Mouse (Mus musculus) gastrocnemius, adult 2 months (tissue): Measurements from ENCODE around the gene 2200002D01Rik. TPM values are rescaled to one million over a fixed set of nuclear protein-coding genes. Genes with fewer than 3 reads are reported as not detected.
"Not testable (repeated sequence)": the region's sequence is repeated elsewhere in the genome, so short reads cannot be mapped to it uniquely, and the experiment has no call there.

Experiments
- DNase-seq: peaks from one replicate; pipeline ENCODE4 v3.0.0; 2022
- H3K27ac ChIP-seq: fragments of 200-600 bp; 2 replicates; pipeline ENCODE4 v1.8.1; 2022; ENCODE audit warnings: mild to moderate bottlenecking
- H3K4me3 ChIP-seq: fragments of 200-600 bp; 2 replicates; pipeline ENCODE4 v1.8.1; 2022; ENCODE audit warnings: mild to moderate bottlenecking, moderate library complexity
- CTCF ChIP-seq: fragments of 200-600 bp; IDR thresholded peaks from 2 replicates; pipeline ENCODE4 v1.8.1; 2022; ENCODE audit warnings: antibody characterized with exemption, mild to moderate bottlenecking, moderate library complexity
- intact Hi-C: fragments of 180-260 bp; cut with DNase I; formaldehyde crosslinking; loops from one replicate; pipeline ENCODE4 v1.15.1; 2025
- total RNA-seq, 2 experiments: library from RNA; stranded (reverse); gene quantifications; 2 replicates each; pipeline ENCODE4 v1.2.3; 2021

2200002D01Rik gene
- total RNA-seq, 2 experiments from 2014 or later: 0.64 to 0.81 TPM

DNA sequence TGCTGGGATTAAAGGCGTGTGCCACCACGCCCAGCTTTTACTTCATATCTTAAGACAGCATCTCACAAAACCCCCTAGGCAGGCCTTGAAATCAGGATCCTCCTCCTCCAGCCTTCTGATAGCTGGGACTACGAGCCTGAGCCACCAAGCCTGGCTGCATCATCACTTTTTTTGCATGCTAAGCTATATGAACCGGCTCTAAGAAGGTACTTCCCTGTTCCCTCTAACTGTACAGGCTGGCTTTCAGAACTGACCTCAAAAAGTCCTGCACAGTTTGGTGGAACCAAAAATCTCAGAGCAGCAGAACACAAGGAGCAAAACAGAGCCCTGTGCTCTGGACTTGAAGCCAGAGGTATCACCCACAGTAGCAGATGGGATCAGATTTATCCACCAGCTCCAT lies 20.1 kb downstream of the 2200002D01Rik start:
- no peak for DNase-seq
- TF ChIP-seq CTCF: no peak
- Histone ChIP-seq H3K4me3 (no peak overlapping the region), H3K27ac (no peak overlapping the region)
- intact Hi-C loops: loop anchor here (2.0 kb wide), 1 partner anchor 15 kb away; no protein-coding TSS in a partner anchor

DNA sequence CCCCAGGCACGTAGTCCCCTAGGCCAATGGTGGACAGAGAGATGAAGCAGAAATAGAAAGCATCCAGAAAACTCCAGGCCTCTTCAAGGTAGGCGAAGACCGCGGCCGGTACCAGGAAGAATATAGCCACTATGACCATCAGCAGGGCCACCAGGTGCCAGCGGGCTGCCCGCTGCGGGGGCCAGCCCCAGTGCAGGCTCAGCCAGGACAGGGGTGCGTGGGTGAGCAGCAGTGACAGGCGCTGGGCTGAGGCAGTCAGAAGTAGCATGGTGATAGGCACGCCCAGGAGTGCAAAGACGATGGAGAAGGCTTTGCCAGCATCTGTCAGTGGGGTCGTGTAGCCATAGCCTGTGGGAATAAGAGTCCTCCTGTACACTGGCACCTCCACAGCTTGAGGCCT lies 22.7 kb downstream of the 2200002D01Rik start:
- no peak for TF ChIP-seq CTCF
- intact Hi-C loops: no loop called here
- Histone ChIP-seq H3K27ac (no peak overlapping the region), H3K4me3 (no peak overlapping the region)
- no peak for DNase-seq

DNA sequence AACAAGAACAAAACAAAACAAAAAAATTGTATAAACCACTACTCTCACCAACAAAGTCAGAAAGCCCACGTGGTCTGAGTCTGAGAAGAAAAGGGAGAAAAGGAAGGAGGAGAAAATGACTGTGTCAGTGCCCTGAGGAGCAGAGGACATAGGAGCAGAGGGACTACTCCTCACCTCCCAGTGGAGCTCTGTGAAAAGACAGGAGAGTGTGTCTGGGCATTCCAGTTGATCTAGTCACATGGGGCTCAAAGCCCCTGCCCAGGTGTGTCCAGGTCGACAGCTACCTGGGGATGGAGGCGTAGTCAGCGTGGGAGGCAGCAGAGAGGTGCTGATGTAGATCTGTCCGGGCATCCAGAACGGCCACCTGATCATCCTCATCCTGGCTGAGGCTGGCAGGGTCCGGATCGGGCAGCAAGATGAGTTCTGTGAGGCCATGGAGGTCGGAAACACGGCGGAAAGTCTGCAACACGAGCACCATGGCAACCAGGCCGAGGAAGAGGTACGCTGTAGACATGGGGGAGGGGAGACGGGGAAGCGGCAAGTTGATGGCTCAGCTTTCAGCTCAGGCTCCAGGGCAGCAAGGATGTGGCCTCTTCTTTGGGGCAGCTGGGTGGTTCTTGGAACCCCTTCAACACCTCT lies 23.4 kb downstream of the 2200002D01Rik start:
- no peak for DNase-seq
- Histone ChIP-seq H3K27ac (no peak overlapping the region), H3K4me3 (no peak overlapping the region)
- no peak for TF ChIP-seq CTCF
- intact Hi-C loops: no loop called here

DNA sequence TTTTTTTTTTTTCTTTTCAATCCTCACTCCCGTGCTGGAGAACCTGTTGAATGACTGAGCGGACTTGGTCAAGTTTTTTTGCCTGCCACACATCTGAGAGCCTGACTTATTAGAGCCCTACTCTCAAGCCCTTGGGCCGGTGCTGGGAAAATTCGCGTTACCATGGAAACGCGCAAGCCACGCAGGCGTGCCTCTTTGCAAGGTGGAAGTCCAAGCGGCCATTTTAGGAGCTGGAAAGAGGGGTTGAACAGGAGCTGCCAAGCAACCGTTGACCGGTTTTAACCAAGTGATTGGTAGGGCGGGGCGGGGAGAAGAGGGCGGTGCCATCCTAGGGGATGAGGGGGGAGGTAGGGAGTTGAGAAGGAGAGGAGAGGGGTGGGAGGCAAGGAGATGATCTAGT lies 33.4 kb downstream of the 2200002D01Rik start:
- no peak for DNase-seq
- H3K27ac ChIP-seq: no peak overlapping the region
- intact Hi-C loops: no loop called here
- no peak for TF ChIP-seq CTCF
- H3K4me3 ChIP-seq: no peak overlapping the region

DNA sequence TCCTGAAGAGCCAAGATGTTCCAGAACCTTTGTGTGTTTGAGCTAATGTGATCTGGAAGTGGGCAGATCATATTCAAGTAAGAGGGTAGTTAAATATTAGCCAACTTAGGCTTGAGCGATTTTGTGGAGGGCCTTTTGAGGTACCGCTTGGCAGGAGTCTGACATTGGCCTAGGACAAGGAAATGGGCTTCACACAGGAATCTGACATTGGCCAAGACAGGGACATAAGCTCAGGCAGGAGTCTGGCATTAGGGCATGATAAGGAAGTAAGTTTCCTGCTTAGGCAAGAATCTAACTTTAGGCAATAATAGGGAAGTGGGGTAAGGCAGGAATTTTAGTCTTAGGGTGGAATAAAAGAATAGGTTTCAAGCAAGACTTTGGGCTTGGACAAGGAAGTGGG lies 34.0 kb downstream of the 2200002D01Rik start:
- intact Hi-C loops: no loop called here

DNA sequence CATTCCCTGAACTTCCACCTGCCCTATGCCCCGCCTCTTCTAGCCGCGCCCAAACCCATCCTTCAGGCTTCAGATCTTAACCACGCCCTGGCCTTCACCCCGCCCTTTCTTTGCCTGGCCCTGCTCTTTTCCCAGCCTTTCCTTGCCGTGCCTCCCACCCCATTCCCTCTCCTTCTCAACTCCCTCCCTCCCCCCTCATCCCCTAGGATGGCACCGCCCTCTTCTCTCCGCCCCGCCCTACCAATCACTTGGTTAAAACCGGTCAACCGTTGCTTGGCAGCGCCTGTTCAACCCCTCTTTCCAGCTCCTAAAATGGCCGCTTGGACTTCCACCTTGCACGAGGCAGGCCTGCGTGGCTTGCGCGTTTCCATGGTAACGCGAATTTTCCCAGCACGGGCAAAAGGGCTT lies 34.6 kb downstream of the 2200002D01Rik start, which contains the start of gene Catsperg1:
Gene Catsperg1, minus strand, starts transcription at position 361 of the 408 bp plus-strand sequence.
- no peak for DNase-seq
- no peak within 1 kb of the TSS for H3K4me3 ChIP-seq
- intact Hi-C loops: loop anchor here (2.0 kb wide), 1 partner anchor 15 kb away; no protein-coding TSS in a partner anchor
- no peak for TF ChIP-seq CTCF
- no peak within 1 kb of the TSS for H3K27ac ChIP-seq

More for the DNA sequence above, 34.0 kb downstream of the 2200002D01Rik start:
- H3K4me3 ChIP-seq: no peak overlapping the region
- no peak overlapping the region for H3K27ac ChIP-seq
- DNase-seq: no peak
- no peak for TF ChIP-seq CTCF

DNA sequence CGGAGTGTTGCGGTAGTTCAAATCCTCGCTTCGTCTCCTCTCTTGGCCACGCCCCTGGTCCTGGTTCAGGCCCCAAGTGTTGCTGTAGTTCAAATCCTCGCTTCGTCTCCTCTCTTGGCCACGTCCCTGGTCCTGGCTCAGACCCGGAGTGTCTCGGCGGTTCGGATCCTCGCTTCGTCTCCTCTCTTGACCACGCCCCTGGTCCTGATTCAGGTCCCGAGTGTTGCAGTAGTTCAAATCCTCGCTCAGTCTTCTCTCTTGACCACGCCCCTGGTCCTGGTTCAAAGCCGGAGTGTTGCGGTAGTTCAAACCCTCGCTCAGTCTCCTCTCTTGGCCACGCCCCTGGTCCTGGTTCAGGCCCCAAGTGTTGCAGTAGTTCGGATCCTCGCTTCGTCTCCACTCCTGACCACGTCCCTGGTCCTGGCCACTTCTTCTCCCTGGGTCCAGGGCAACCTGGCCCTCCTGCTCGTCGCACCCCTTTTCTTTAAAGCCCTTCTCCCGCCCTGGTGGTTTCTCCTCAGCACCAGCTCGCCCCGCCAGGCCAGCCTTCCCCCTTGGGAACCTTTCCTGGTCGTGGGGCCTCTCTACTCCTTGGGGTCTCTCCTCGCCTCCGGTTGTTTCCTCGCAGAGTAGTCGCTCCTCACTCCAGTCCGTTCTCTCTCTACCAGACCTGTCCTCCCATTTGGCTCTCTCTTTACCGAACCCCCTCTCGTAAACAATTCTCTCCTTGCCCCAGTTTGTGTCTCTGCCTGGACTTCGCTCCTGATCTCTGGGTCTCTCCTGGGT lies 35.3 kb downstream of the 2200002D01Rik start:
- intact Hi-C loops: loop anchor here (2.0 kb wide), 1 partner anchor 16 kb away; no protein-coding TSS in a partner anchor
- not testable (repeated sequence) for H3K27ac ChIP-seq, H3K4me3 ChIP-seq, DNase-seq

DNA sequence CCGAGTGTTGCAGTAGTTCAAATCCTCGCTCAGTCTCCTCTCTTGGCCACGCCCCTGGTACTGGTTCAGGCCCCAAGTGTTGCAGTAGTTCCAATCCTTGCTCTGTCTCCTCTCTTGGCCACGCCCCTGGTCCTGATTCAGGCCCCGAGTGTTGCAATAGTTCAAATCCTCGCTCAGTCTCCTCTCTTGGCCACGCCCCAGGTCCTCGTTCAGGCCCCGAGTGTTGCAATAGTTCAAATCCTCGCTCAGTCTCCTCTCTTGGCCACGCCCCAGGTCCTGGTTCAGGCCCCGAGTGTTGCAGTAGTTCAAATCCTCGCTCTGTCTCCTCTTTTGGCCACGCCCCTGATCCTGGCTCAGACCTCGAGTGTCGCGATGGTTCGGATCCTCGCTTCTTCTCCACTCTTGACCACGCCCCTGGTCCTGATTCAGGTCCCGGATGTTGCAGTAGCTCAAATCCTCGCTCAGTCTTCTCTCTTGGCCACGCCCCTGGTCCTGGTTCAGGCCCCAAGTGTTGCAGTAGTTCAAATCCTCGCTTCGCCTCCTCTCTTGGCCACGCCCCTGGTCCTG lies 36.0 kb downstream of the 2200002D01Rik start:
- intact Hi-C loops: loop anchor here (2.0 kb wide), 1 partner anchor 17 kb away; no protein-coding TSS in a partner anchor
- Histone ChIP-seq H3K27ac (peak overlapping the region; percentile 90), H3K4me3 (peak overlapping the region; percentile 79)
- DNase-seq: peak; percentile 28
- no peak for TF ChIP-seq CTCF

DNA sequence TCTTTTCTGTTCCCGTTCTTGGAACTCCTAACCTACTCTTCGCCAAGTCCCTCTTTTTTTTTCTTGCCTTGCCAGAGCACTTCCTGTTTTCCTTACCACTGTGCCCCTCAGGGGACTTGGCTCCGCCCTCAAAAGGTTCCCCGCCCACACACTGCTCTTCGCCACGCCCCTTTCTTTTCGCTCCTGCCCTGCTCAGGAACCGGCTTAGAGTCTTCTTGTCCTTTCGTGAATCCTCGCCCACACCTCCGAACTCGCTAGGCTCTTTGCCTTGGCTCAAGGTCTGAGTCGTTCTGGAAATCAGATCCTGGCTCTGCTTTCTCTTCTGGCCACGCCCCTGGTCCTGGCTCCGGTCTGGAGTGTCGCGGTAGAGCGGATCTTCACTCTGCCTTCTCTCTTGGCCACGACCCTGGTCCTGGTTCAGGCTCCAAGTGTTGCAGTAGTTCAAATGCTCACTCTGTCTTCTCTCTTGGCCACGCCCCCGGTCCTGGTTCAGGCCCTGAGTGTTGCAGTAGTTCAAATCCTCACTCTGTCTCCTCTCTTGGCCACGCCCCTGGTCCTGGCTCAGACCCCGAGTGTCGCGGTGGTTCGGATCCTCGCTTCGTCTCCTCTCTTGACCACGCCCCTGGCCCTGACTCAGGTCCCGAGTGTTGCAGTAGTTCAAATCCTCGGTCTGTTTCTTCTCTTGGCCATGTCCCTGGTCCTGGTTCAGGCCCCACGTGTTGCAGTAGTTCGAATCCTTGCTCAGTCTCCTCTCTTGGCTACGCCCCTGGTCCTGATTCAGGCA lies 36.7 kb downstream of the 2200002D01Rik start:
- intact Hi-C loops: loop anchor here (2.0 kb wide), 1 partner anchor 17 kb away; no protein-coding TSS in a partner anchor
- Histone ChIP-seq H3K27ac (peak overlapping the region; percentile 90), H3K4me3 (peak overlapping the region; percentile 79)
- DNase-seq: peak; percentile 90
- no peak for TF ChIP-seq CTCF

DNA sequence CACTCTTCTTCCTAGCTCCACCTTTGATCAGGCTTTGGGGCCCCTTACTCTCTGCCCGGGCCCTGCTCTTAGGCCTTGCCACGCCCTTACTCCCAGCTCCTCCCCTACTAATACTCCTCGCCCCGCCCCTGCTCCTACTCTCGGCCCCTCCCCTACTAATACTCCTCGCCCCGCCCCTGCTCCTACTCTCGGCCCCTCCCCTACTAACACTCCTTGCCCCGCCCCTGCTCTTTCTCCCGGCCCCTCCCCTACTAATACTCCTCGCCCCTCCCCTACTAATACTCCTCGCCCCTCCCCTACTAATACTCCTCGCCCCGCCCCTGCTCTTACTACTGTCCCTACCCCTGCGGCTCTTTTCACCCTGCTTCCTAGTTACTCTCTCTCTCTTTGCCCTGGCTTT lies 37.3 kb downstream of the 2200002D01Rik start:
- H3K4me3 ChIP-seq: peak overlapping the region; percentile 79
- H3K27ac ChIP-seq: peak overlapping the region; percentile 90
- intact Hi-C loops: not testable (repeated sequence)
- peak; percentile 70 for DNase-seq

DNA sequence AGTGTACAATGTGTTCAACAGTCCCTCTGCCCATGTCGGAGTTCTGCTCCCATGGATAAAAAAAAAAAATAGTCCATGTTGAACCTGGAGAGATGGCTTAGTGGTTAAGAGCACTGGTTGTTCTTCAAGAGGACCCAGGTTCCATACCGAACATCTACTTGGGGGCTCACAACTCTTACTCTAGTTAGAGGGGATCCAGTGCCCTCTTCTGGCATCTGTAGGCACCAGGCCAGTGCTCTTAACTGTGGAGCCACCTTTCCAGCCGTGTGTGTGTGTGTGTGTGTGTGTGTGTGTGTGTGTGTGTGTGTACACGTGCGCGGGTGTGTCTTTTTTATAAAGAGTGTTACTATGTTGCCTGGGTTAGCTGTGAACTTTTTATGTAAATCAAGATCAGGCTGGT lies 45.7 kb downstream of the 2200002D01Rik start:
- DNase-seq: no peak
- Histone ChIP-seq H3K4me3 (no peak overlapping the region), H3K27ac (no peak overlapping the region)
- intact Hi-C loops: no loop called here
- TF ChIP-seq CTCF: no peak

Other genes starting within 250 kb of the 2200002D01Rik start
- gene Ryr1, start 123.3 kb downstream of the 2200002D01Rik start, total RNA-seq: 1,000 to 10,000 TPM; 1,499 to 2,077 TPM
- gene Rasgrp4, start 113.6 kb downstream of the 2200002D01Rik start, total RNA-seq: under 1 TPM; 0.61 to 0.84 TPM
- 10 to 100 TPM; 10.2 to 11.5 TPM for gene Fam98c, start 92.2 kb downstream of the 2200002D01Rik start, total RNA-seq
- under 1 TPM; 0.14 to 0.20 TPM for gene Ggn, start 78.3 kb downstream of the 2200002D01Rik start, total RNA-seq
- gene Spred3, start 78.1 kb downstream of the 2200002D01Rik start, total RNA-seq: 1 to 10 TPM; 1.0 to 1.6 TPM
- gene Psmd8, start 67.8 kb downstream of the 2200002D01Rik start, total RNA-seq: 100 to 1,000 TPM; 142 to 228 TPM
- gene Catsperg1, start 34.4 kb downstream of the 2200002D01Rik start, total RNA-seq: under 1 TPM; 0.08 to 0.23 TPM
- gene Kcnk6, start 16.0 kb downstream of the 2200002D01Rik start, total RNA-seq: 1 to 10 TPM in 1 of 2 experiments, under 1 TPM in 1; 0.61 to 1.4 TPM
- 10 to 100 TPM; 35.9 to 46.6 TPM for gene Yif1b, start 10.1 kb downstream of the 2200002D01Rik start, total RNA-seq
- 1 to 10 TPM; 4.7 to 6.0 TPM for gene Spint2, start 33.4 kb upstream of the 2200002D01Rik start, total RNA-seq
- 1 to 10 TPM; 3.8 to 4.5 TPM for gene Ppp1r14a, start 40.8 kb upstream of the 2200002D01Rik start, total RNA-seq
- 1 to 10 TPM in 1 of 2 experiments, under 1 TPM in 1; 0.86 to 2.6 TPM for gene Dpf1, start 55.5 kb upstream of the 2200002D01Rik start, total RNA-seq